Mouse (Mus musculus): ENCODE data around the gene Emsy. TPM values are rescaled to one million over a fixed set of nuclear protein-coding genes. Genes with fewer than 3 reads are reported as not detected.

Emsy gene
- polyA plus RNA-seq, 1 experiment from 2014 or later: 8.6 TPM

DNA sequence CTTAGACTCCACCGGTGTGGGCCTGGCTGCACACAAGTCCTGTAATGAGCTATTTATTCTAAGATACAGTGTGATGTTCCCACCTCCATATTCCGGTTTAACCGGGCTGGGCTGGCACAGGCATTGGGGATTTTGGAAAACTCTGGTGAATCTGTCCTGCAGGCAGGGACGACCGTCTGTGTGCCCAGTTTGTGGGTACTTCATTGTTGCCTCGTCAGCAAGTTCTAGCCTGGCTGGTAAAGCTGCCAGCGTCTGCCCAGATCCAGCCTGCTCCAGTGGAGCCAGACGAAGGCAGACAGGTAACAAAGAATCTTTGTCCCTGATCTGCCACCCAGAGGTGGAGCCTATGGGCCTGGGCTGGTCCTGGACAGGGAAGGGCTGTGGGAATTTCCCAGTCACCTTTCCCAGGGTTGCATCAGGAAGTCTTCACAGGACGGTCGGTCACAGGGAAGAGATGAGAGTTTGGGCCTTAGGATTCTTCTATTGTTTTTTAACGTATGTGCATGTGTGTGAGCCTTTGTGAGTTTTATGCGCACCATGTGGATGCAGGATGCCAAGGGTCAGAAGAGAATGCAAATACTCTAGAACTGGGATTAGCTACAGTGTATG, 94.9 kb downstream of the Emsy start:
- no peak for DNase-seq (ENCODE audit: low spot score)
- no peak for TF ChIP-seq CTCF (IDR thresholded peaks at IDR 0.05)
- no peak for TF ChIP-seq EP300 (IDR thresholded peaks at IDR 0.05)
- H3K4me2 ChIP-seq (replicated peaks; ENCODE audit: low read depth, low read length): no peak overlapping the region

GRCm38 (mm10) chr7:98558128-98558921, 98.3 kb downstream of the Emsy start:
- DNase-seq (ENCODE audit: low spot score) (peak; percentile 44), ATAC-seq (peak; percentile 71)
- H3K27me3 ChIP-seq (replicated peaks; ENCODE audit: insufficient read depth, low read length): no peaks in the 10 kb centered on the region
- no peak overlapping the region for H3K9ac ChIP-seq (replicated peaks; ENCODE audit: low read depth)
- no peak overlapping the region for H3K4me2 ChIP-seq (replicated peaks; ENCODE audit: low read depth, low read length)
- no peaks in the 10 kb centered on the region for H3K36me3 ChIP-seq (ENCODE audit: insufficient read depth, low read length)
- no peaks in the 10 kb centered on the region for H3K9me3 ChIP-seq (ENCODE audit: low read length)
- no peak overlapping the region for H3K4me3 ChIP-seq (ENCODE audit: low read depth, low read length)
- no peaks in the 10 kb centered on the region for H3K4me1 ChIP-seq (ENCODE audit: insufficient read depth, low read depth, low read length)
- TF ChIP-seq CTCF (IDR thresholded peaks at IDR 0.05) (no peak), EP300 (IDR thresholded peaks at IDR 0.05) (no peak)
- WGBS: 62% methylated on average over 9 of the region's 9 CpGs
- H3K27ac ChIP-seq (ENCODE audit: low read length): no peak overlapping the region

More for the DNA sequence above, 94.9 kb downstream of the Emsy start:
- no peak overlapping the region for H3K4me3 ChIP-seq (ENCODE audit: low read depth, low read length)
- no peak for ATAC-seq
- no peak overlapping the region for H3K27ac ChIP-seq (ENCODE audit: low read length)
- no peak overlapping the region for H3K9ac ChIP-seq (replicated peaks; ENCODE audit: low read depth)
- 64% methylated on average over 12 of the region's 12 CpGs for WGBS
- no peaks in the 10 kb centered on the region for H3K4me1 ChIP-seq (ENCODE audit: insufficient read depth, low read depth, low read length)
- H3K9me3 ChIP-seq (ENCODE audit: low read length): no peaks in the 10 kb centered on the region
- H3K36me3 ChIP-seq (ENCODE audit: insufficient read depth, low read length): no peaks in the 10 kb centered on the region
- no peaks in the 10 kb centered on the region for H3K27me3 ChIP-seq (replicated peaks; ENCODE audit: insufficient read depth, low read length)

GRCm38 (mm10) chr7:98556767-98557394, 99.7 kb downstream of the Emsy start:
- Histone ChIP-seq H3K36me3 (ENCODE audit: insufficient read depth, low read length) (no peaks in the 10 kb centered on the region), H3K27ac (ENCODE audit: low read length) (no peak overlapping the region), H3K27me3 (replicated peaks; ENCODE audit: insufficient read depth, low read length) (no peaks in the 10 kb centered on the region), H3K9ac (replicated peaks; ENCODE audit: low read depth) (no peak overlapping the region), H3K4me3 (ENCODE audit: low read depth, low read length) (no peak overlapping the region), H3K9me3 (ENCODE audit: low read length) (no peaks in the 10 kb centered on the region), H3K4me2 (replicated peaks; ENCODE audit: low read depth, low read length) (no peak overlapping the region), H3K4me1 (ENCODE audit: insufficient read depth, low read depth, low read length) (no peaks in the 10 kb centered on the region)
- WGBS: 79% methylated on average over 6 of the region's 6 CpGs
- DNase-seq (ENCODE audit: low spot score): no peak
- no peak for TF ChIP-seq CTCF (IDR thresholded peaks at IDR 0.05)
- TF ChIP-seq EP300 (IDR thresholded peaks at IDR 0.05): no peak
- ATAC-seq: no peak

DNA sequence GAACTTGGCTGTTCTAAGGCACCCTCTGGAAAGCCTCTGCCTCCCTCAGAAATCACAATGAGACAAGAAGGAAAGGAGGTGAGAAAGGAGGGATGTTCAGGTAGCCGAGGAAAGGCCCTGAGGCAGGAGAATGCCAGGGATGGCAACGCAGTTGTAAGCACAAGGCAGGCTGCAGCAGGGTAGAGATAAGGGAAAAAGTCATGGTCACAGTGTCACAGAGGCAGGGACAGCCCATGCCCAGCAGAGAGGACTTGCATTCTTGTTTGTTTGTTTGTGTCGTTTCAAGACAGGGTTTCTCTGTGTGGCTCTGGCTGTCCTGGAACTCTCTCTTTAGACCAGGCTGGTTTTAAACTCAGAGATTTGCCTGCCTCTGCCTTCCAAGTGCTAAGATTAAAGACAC, 105.5 kb downstream of the Emsy start:
- H3K27me3 ChIP-seq (replicated peaks; ENCODE audit: insufficient read depth, low read length): no peaks in the 10 kb centered on the region
- 27% methylated on average over 3 of the region's 3 CpGs for WGBS
- peaks cover 12% of the 10 kb centered on the region; the same call in 1 of the 2 replicates for H3K4me1 ChIP-seq (ENCODE audit: insufficient read depth, low read depth, low read length)
- no peaks in the 10 kb centered on the region for H3K9me3 ChIP-seq (ENCODE audit: low read length)
- no peak for TF ChIP-seq EP300 (IDR thresholded peaks at IDR 0.05)
- H3K4me2 ChIP-seq (replicated peaks; ENCODE audit: low read depth, low read length): no peak overlapping the region
- no peak for DNase-seq (ENCODE audit: low spot score)
- peak overlapping the region; percentile 73 for H3K27ac ChIP-seq (ENCODE audit: low read length)
- 0 out of 2 replicates have a peak overlapping the region, but pooled peaks have one; percentile 19 for H3K9ac ChIP-seq (replicated peaks; ENCODE audit: low read depth)
- no peaks in the 10 kb centered on the region for H3K36me3 ChIP-seq (ENCODE audit: insufficient read depth, low read length)
- peak; percentile 5; the same call in 1 of the 2 replicates for ATAC-seq
- no peak overlapping the region for H3K4me3 ChIP-seq (ENCODE audit: low read depth, low read length)

DNA sequence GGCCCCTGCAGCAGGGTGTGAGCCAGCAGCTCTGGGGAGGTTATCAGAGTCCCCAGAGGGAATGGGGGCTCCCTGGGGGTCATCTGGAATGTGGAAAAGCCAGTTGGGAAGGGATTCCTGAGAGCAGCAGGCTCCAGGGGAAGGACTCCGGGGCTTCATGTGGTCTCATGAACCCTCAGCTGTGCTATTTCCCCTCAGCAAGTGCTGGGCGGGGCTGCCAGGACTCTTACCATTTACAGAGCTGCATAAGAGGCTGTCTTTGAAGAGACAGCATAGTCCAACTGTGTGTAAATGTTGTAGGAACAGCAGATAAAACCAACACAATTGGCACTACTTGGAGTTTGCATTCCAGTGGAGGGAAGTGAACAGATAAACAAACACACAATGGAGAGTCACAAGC, 106.0 kb downstream of the Emsy start:
- H3K9me3 ChIP-seq (ENCODE audit: low read length): no peaks in the 10 kb centered on the region
- peak; percentile 62 for TF ChIP-seq EP300 (IDR thresholded peaks at IDR 0.05)
- no peak for TF ChIP-seq CTCF (IDR thresholded peaks at IDR 0.05)
- H3K36me3 ChIP-seq (ENCODE audit: insufficient read depth, low read length): no peaks in the 10 kb centered on the region
- no peaks in the 10 kb centered on the region for H3K27me3 ChIP-seq (replicated peaks; ENCODE audit: insufficient read depth, low read length)
- H3K27ac ChIP-seq (ENCODE audit: low read length): peak overlapping the region; percentile 73
- peaks cover 12% of the 10 kb centered on the region; the same call in 1 of the 2 replicates for H3K4me1 ChIP-seq (ENCODE audit: insufficient read depth, low read depth, low read length)
- H3K4me2 ChIP-seq (replicated peaks; ENCODE audit: low read depth, low read length): no peak overlapping the region
- peak; percentile 62 for DNase-seq (ENCODE audit: low spot score)
- 11% methylated on average over 2 of the region's 2 CpGs for WGBS
- no peak overlapping the region for H3K4me3 ChIP-seq (ENCODE audit: low read depth, low read length)
- H3K9ac ChIP-seq (replicated peaks; ENCODE audit: low read depth): no peak overlapping the region
- peak; percentile 84 for ATAC-seq

GRCm38 (mm10) chr7:98548839-98549238, 107.7 kb downstream of the Emsy start:
- peaks cover 12% of the 10 kb centered on the region; the same call in 1 of the 2 replicates for H3K4me1 ChIP-seq (ENCODE audit: insufficient read depth, low read depth, low read length)
- H3K27me3 ChIP-seq (replicated peaks; ENCODE audit: insufficient read depth, low read length): no peaks in the 10 kb centered on the region
- TF ChIP-seq CTCF (IDR thresholded peaks at IDR 0.05) (peak; percentile 22), EP300 (IDR thresholded peaks at IDR 0.05) (no peak)
- H3K36me3 ChIP-seq (ENCODE audit: insufficient read depth, low read length): no peaks in the 10 kb centered on the region
- DNase-seq (ENCODE audit: low spot score): no peak
- 52% methylated on average over 3 of the region's 3 CpGs for WGBS
- no peak overlapping the region for H3K4me2 ChIP-seq (replicated peaks; ENCODE audit: low read depth, low read length)
- H3K9me3 ChIP-seq (ENCODE audit: low read length): no peaks in the 10 kb centered on the region
- H3K27ac ChIP-seq (ENCODE audit: low read length): no peak overlapping the region
- no peak overlapping the region for H3K4me3 ChIP-seq (ENCODE audit: low read depth, low read length)
- H3K9ac ChIP-seq (replicated peaks; ENCODE audit: low read depth): no peak overlapping the region
- no peak for ATAC-seq
